Mouse (Mus musculus) adrenal gland, postnatal 14 days (tissue): ENCODE results near the gene Hcls1. TPM values are rescaled to one million over a fixed set of nuclear protein-coding genes. Genes with fewer than 3 reads are reported as not detected.
A peak's percentile ranks its signal among the peaks of the same experiment; 100 is the strongest.

Experiments used
- DNase-seq: peaks from one replicate; pipeline ENCODE4 v3.0.0; 2021; ENCODE audit warnings: mixed read lengths
- long read RNA-seq, 2 experiments: library from polyadenylated mRNA; stranded (forward); transcript quantifications; one replicate each; pipeline ENCODE4 v2.0.0; 2021
- total RNA-seq: library from RNA; stranded (reverse); gene quantifications from 2 replicates; pipeline ENCODE4 v1.2.3, GENCODE M21; 2021

The Hcls1 gene
- total RNA-seq: 12.2 and 27.7 TPM in 2 replicates
- long read RNA-seq, experiment 1, partial matches to known transcripts: 0 of 3 reads
- long read RNA-seq, experiment 1, other reads (novel, unspliced or antisense): 0 of 3 reads
- long read RNA-seq, experiment 2, partial matches to known transcripts: 0 of 1 reads
- long read RNA-seq, experiment 2, other reads (novel, unspliced or antisense): 1 of 1 reads

GRCm38 (mm10) chr16:36934841-36935620 lies at the start of gene Hcls1:
TSS of gene Hcls1 (plus strand) at chr16:36934983.
- peak; percentile 55 for DNase-seq

GRCm38 (mm10) chr16:36885912-36886311 lies 48.9 kb upstream of the Hcls1 start:
- DNase-seq: no peak

DNA sequence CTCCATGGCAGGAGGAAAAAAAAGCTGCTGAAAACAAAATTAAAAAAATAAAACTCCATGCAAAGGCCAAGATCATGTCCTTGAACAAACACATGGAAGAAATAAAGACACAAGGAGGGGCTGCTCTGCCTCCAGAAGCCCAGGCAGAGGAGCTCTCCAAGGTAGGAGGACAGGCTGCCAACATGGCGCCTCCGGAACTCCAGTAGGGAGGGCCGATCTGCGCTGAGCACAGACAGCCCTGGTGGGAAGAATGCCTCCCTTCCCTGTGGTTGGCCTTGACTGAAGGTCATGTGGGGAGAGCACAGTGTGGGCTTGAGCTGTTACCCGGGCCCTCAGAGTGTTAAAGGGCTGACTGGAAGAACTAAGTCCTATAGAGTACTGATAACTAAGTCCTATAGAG lies 47.2 kb upstream of the Hcls1 start:
- DNase-seq: peak; percentile 66

DNA sequence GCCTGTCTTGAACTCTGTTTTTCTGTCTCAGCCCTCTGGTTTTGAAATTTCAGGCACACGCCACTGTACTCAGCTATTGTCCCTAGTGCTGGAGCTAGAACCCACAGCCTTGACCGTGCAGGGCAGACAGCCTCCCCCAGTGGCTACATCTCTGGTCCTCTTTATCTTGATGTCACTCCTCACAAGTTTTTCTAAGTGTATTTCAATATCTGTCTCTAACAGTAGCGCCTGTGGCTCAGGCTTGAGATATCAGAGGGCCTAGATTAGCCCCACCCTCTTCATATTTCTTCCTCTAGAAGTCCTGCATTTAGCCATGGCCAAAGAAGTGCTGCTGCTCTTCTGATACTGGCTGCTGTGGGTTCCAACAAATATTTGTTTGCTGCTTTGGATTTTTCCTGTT lies 44.2 kb upstream of the Hcls1 start:
- DNase-seq: no peak

DNA sequence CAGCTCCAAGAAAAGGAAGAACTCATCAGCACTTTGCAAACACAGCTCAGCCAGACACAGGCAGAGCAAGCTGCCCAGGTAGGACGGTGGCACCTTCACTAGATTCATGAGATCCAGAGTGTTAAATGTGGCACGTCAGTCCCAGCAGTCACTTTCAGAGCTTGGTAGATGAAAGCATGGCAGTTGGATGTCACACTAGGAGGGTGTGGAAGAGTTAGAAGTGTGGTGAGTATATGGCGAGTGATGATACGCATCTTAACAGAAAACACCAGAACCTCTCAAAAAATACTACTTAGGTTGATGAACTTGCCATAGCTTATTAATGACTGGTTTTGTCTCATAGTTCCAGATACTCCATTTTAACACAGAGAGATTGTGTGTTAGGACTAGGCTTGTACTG lies 43.4 kb upstream of the Hcls1 start:
- no peak for DNase-seq

- DNase-seq: no peak
These were observed 41.5 kb upstream of the Hcls1 start for GRCm38 (mm10) chr16:36893317-36893716.

DNA sequence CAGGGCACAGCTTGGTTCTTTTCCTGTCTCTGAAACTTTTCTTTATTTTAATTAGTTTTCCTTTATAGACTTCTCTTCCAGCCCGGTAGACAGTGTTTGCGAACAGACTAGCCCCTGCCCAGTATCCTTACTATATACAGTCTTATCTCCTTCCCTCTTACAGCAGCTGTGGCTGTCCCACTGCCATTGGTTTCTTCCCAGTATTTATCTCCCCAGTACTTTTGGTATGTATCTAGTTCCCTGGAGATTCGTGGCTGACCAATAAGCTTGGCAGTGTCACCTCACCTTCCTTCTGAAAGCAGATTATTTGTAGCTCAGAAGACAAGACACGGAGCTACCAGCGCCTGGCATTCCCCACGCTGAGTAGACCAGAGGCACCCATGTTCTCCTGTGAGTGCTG lies 38.1 kb upstream of the Hcls1 start:
- no peak for DNase-seq

DNA sequence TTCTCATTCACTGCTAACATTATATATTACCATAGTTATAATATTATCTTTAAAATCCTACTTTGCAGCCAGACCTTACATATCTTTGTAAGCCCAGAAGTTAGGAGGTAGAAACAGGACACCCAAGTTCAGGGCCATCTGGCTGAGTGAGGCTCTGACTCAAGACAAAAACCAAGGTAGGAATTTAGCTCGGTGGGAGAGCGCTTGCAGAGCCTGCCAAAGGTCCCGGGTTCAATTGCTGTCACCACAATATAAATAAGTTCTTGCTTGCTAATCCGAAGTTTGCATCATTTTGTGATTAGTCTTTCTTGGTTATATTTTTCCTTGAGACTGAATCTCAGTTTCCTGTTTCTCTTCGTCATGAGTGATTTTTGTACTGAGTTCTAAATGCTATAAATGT lies 31.6 kb upstream of the Hcls1 start:
- DNase-seq: peak; percentile 18

DNA sequence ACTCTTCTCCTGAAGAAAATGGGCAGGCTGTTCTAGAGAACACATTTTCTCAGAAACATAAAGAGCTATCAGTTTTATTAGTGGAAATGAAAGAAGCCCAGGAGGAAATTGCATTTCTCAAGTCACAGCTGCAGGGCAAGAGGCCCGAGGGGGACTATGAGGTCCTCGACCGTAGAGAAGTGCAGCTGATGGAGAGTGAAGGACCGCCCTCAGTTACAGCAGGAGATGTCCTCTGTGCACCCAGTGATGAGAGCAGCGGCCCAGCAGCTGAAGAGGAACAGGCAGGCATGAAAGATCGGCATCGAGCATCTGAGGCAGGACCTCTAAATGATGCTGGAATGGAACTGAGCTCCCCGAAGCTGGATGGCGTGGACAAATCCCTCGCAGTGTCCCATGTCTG lies 22.9 kb upstream of the Hcls1 start:
- no peak for DNase-seq

DNA sequence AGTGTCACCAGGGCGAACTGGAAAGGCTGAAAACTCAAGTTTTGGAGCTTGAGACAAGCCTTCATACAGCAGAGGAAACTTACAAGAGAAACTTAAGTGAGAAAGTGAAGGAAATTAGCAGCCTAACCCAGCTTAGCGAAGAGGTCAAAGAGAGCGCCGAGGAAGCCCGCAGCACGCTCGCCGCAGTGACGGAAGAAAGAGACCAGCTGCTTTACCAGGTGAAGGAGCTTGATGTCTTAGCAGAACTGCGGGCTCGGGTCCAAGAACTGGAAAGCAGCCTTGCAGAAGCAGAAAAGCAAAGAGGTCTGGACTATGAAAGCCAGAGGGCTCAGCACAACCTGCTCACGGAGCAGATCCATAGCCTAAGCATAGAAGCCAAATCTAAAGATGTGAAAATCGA lies 22.5 kb upstream of the Hcls1 start:
- DNase-seq: no peak

DNA sequence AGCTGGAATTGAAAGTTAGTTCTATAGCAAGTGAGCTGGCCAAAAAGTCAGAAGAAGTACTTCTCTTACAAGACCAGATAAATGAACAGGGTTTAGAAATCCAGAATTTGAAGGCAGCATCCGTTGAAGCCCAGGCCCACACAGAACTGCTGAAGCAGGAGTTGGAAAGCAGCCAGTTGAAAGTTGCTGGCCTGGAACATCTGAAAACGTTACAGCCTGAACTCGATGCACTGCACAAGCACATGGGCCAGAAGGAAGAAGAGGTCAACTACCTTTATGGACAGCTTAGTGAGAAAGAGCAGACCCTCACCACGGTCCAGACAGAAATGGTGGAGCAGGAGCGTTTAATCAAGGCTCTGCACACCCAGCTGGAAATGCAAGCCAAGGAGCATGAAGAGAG lies 20.6 kb upstream of the Hcls1 start:
- DNase-seq: no peak

DNA sequence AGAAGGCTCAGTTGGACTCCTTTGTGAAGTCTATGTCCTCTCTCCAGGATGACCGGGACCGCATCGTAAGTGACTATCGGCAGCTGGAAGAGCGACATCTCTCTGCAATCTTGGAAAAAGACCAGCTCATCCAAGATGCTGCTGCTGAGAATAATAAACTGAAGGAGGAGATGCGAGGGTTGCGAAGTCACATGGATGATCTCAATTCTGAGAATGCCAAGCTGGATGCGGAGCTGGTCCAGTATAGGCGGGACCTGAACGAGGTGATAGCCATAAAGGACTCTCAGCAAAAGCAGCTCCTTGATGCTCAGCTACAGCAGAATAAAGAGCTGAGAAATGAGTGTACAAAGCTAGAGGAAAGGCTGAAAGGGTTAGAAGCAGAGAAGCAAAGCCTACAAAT lies 16.3 kb upstream of the Hcls1 start:
- no peak for DNase-seq

- no peak for DNase-seq
These were observed 14.4 kb upstream of the Hcls1 start for GRCm38 (mm10) chr16:36920410-36920809.

DNA sequence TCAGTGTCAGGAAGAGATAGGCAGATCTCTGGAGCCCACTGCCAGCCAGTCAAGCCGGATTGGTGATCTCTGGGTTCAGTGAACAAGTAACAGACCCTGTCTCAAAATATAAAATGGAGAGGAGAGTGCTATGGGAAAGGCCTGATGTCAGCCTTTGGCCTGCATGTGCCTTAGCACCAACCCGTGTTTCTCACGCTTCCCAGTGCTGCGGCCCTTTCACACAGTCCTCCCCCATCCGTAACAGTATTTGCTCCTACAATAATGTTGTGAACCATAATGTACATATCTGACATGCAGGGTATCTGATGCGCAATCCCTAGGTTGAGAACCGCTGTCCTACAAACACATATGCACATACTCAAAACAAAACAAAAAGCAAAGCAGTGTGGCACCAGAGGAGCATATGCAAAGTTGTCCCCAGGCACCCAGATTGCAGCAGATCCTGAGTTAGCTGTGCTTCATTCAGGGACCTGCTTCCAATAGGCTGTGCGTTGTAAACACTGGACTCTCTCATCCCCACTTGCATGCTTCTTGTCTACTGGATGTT lies 13.6 kb upstream of the Hcls1 start:
- DNase-seq: no peak

DNA sequence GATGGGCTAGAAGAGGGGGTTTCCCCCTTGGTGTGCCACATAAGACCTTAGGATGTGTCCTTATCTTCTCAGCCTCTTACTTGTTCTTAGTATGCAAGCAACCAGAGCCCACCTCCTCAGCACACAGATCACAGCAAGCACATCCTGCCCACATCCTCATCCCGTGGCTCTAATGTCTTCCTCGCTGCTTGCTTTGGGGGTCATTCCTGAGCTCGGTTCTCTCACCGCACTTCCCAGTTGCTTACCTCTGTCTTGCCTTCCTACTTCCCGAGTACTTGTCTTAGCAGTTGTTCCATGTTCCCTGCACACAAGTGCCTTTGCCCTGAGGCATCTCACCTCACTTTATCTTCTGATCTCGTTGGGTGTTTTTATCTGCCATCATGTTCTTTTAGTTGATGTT lies 12.8 kb upstream of the Hcls1 start:
- DNase-seq: no peak

GRCm38 (mm10) chr16:36924312-36924711 lies 10.5 kb upstream of the Hcls1 start:
- no peak for DNase-seq

DNA sequence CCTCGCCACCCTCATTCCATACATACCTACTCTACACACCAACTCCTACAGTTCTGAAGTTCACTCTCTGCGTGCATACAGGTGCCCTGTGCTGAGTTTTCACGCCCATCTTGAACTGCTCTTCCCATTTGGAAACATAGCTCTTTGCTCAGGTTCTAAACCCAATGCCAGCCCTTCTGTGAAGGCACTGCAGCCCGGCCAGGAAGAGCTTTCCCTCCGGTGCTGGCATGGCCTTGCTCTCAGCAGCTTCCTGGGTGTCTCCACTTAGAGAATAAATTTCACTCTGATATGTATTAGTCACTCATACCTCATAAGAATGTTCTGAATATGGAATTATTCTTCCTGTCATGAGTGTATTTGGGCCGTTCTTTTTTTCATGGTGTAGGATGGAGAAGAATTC lies 9.4 kb upstream of the Hcls1 start:
- peak; percentile 46 for DNase-seq

DNA sequence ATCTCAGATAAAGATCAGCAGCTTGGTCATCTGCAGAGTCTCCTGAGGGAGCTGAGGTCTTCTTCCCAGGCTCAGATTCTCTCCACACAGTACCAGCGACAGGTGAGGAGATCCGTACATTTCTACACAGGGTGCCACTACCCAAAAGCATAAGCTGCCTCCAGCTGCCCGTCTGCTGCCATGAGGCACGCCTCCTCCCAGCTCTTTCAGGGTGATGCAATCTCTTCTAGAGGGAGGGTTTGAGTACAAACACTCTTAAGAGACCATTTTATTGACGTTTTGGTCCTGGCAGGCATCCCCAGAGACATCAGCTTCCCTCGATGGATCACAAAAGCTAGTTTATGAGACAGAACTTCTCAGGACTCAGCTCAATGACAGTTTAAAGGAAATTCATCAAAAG lies 9.0 kb upstream of the Hcls1 start:
- DNase-seq: no peak

DNA sequence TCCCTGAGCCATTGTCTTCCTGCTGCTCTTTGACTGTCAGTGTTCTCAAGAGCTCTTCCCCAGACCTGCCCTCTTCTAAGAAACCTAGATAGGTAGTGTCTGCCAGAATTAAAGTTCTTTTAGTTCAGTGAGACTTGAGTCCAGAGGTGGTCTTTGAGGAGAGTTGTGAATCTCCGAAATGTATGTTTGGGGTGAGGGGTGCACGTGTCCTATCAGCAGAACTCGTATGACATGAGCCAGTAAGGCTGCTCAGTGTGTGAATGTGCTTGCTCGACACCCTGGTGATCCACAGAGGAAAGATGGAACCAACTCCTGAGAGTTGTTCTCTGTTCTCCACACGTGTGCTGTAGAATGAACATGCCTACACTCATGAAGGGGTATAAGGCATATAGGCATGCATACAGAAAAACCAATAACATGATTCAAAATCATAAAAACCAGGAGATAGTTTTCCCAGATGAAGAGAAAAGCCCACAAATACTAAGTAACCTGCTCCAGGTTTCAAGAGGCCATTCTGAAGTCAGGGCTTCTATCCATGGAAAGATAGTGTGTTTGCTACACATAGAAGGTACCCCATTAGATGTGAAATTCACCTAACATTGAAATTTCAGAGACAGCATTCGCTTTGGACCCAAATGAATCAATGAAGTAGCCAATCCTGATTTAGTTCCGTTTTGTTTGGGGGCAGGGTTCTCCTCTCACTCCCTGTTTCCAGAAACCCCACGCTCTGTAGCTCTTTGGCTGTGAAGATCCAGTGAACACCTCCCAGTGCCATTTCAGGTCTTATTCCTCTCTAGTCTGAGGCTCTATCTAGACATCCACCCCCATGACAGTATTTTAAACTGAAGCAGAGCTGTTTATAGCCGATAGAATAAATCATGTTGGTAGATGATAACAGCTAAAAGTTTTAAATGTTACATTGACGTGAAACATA lies 8.0 kb upstream of the Hcls1 start:
- DNase-seq: no peak

DNA sequence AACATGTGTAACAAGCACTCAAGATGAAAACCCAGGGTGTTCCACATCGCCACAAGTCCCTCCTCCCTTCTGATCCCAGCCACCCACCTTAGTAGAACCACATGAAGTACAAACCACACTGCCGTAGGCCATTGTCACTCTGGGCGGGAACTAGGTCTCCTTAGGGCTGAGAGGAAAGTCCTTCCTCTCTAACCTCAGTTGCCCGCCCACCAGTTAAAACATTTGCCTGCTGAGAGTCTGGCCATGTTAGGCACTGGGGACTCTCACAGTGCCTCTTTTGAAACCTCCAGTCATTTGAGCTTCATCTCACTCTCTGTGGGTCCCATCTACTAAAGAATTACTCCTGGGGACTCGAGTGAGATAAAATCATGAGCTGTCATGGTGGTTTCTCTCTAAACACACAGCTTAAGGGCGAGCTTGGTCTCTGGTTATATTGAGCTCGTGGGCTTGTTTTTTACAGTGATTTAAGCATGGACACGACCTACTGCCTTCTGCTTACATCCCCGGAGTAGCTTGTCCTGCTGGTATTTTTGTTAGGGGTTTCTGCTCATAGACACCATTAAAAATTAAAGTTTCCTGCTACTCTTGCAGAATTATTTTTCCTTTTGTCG lies 7.2 kb upstream of the Hcls1 start:
- DNase-seq: no peak

GRCm38 (mm10) chr16:36928106-36928500 lies 6.7 kb upstream of the Hcls1 start:
- DNase-seq: no peak

GRCm38 (mm10) chr16:36929216-36929615 lies 5.6 kb upstream of the Hcls1 start:
- peak; percentile 47 for DNase-seq
